Mouse (Mus musculus) midbrain, embryonic 15.5 days (tissue): ENCODE data around the gene Cenpj. TPM values are rescaled to one million over a fixed set of nuclear protein-coding genes. Genes with fewer than 3 reads are reported as not detected.

ENCODE experiments used
- ATAC-seq: fragments of 200-750 bp; cut with Nextera tagmentation; replicated peaks from 2 replicates; pipeline ENCODE4 v1.8.0; 2017; ENCODE audit warnings: moderate TSS enrichment
- H3K27ac ChIP-seq: fragments of 300-500 bp; sonication (generic); 2 replicates; pipeline ENCODE4 v1.5.1; 2015; ENCODE audit warnings: mild to moderate bottlenecking, inconsistent platforms
- H3K27me3 ChIP-seq: fragments of 300-500 bp; sonication (generic); replicated peaks from 2 replicates; pipeline ENCODE4 v1.6.1; 2015; ENCODE audit warnings: inconsistent platforms
- H3K36me3 ChIP-seq: fragments of 300-500 bp; sonication (generic); replicated peaks from 2 replicates; pipeline ENCODE4 v1.6.1; 2015; ENCODE audit warnings: inconsistent platforms
- H3K4me1 ChIP-seq: fragments of 300-500 bp; sonication (generic); 2 replicates; pipeline ENCODE4 v1.6.1; 2015; ENCODE audit warnings: inconsistent platforms
- H3K4me2 ChIP-seq: fragments of 300-500 bp; sonication (generic); 2 replicates; pipeline ENCODE4 v1.6.1; 2015; ENCODE audit warnings: inconsistent platforms, mild to moderate bottlenecking, moderate library complexity
- H3K4me3 ChIP-seq: fragments of 300-500 bp; sonication (generic); 2 replicates; pipeline ENCODE4 v1.5.1; 2015; ENCODE audit warnings: mild to moderate bottlenecking, inconsistent platforms
- H3K9ac ChIP-seq: fragments of 300-500 bp; sonication (generic); 2 replicates; pipeline ENCODE4 v1.6.1; 2015; ENCODE audit warnings: mild to moderate bottlenecking, inconsistent platforms
- H3K9me3 ChIP-seq: fragments of 300-500 bp; sonication (generic); 2 replicates; pipeline ENCODE4 v1.6.1; 2016; ENCODE audit warnings: inconsistent platforms
- WGBS: fragments of 180-500 bp; shearing (Covaris S2); methylation state at CpG from one replicate; pipeline ENCODE4 v1.1.7; 2015; ENCODE audit warnings: mixed read lengths; 5-methylcytosine and 5-hydroxymethylcytosine counted together
- polyA plus RNA-seq: library from polyadenylated mRNA; unstranded; fragments of >200 nt; fragmentation: Nextera tagmentation; extraction: Ambion mirVana; gene quantifications from 2 replicates; pipeline ENCODE4 v1.2.1, GENCODE M21; 2015

Gene Cenpj
- polyA plus RNA-seq, 1 experiment from 2014 or later, result 6.2 TPM

- no peak overlapping the region for H3K9ac ChIP-seq
- no peaks in the 10 kb centered on the region for H3K9me3 ChIP-seq
- ATAC-seq, result no peak
- peak overlapping the region; percentile 61; the same call in 1 of the 2 replicates for H3K4me2 ChIP-seq
- WGBS, result 78% methylated on average over 18 of the region's 18 CpGs
- peak overlapping the region; percentile 40; the same call in 1 of the 2 replicates for H3K4me3 ChIP-seq
- H3K4me1 ChIP-seq, result peaks cover 12% of the 10 kb centered on the region
- no peaks in the 10 kb centered on the region for H3K36me3 ChIP-seq
- no peak overlapping the region for H3K27ac ChIP-seq
- peaks cover 9% of the 10 kb centered on the region; the same call in 1 of the 2 replicates for H3K27me3 ChIP-seq
Measured at GRCm38 (mm10) chr14:56575969-56576901, 1.0 kb upstream of the Cenpj start.

- 72% methylated on average over 2 of the region's 2 CpGs for WGBS
- no peak for ATAC-seq
- Histone ChIP-seq H3K4me3 (peak overlapping the region; percentile 56), H3K27ac (no peak overlapping the region), H3K27me3 (peaks cover 9% of the 10 kb centered on the region; the same call in 1 of the 2 replicates), H3K9ac (no peak overlapping the region), H3K36me3 (no peaks in the 10 kb centered on the region), H3K4me1 (peaks cover 21% of the 10 kb centered on the region), H3K4me2 (peak overlapping the region; percentile 44), H3K9me3 (no peaks in the 10 kb centered on the region)
Measured at GRCm38 (mm10) chr14:56572546-56572945, 2.7 kb downstream of the Cenpj start.

- under 1% methylated on average over 59 of the region's 59 CpGs for WGBS
- H3K4me1 ChIP-seq, result peaks cover 21% of the 10 kb centered on the region
- peaks cover 9% of the 10 kb centered on the region; the same call in 1 of the 2 replicates for H3K27me3 ChIP-seq
- H3K9me3 ChIP-seq, result no peaks in the 10 kb centered on the region
- H3K36me3 ChIP-seq, result no peaks in the 10 kb centered on the region
- H3K9ac ChIP-seq, result peak overlapping the region; percentile 50
- ATAC-seq, result peak; percentile 100
- peak overlapping the region; percentile 79 for H3K4me2 ChIP-seq
- peak overlapping the region; percentile 74 for H3K27ac ChIP-seq
- peak overlapping the region; percentile 56 for H3K4me3 ChIP-seq
Measured at GRCm38 (mm10) chr14:56571310-56572093, 3.7 kb downstream of the Cenpj start.

GRCm38 (mm10) chr14:56569041-56569440 is 6.2 kb downstream of the Cenpj start:
- H3K36me3 ChIP-seq, result no peaks in the 10 kb centered on the region
- no peak for ATAC-seq
- WGBS, result 88% methylated on average over 4 of the region's 4 CpGs
- H3K4me1 ChIP-seq, result peaks cover 12% of the 10 kb centered on the region
- no peaks in the 10 kb centered on the region for H3K9me3 ChIP-seq
- no peak overlapping the region for H3K4me3 ChIP-seq
- no peak overlapping the region for H3K27ac ChIP-seq
- H3K4me2 ChIP-seq, result no peak overlapping the region
- no peaks in the 10 kb centered on the region for H3K27me3 ChIP-seq
- no peak overlapping the region for H3K9ac ChIP-seq

- Histone ChIP-seq H3K9me3 (no peaks in the 10 kb centered on the region), H3K36me3 (peaks cover 7% of the 10 kb centered on the region; the same call in 1 of the 2 replicates), H3K9ac (no peak overlapping the region), H3K4me3 (no peak overlapping the region), H3K4me1 (peaks cover 10% of the 10 kb centered on the region), H3K27me3 (no peaks in the 10 kb centered on the region), H3K4me2 (no peak overlapping the region), H3K27ac (no peak overlapping the region)
- no peak for ATAC-seq
- WGBS, result 85% methylated on average over 7 of the region's 7 CpGs
Measured at GRCm38 (mm10) chr14:56567476-56567875, 7.7 kb downstream of the Cenpj start.

GRCm38 (mm10) chr14:56559134-56559533 is 16.1 kb downstream of the Cenpj start:
- no peak overlapping the region for H3K4me2 ChIP-seq
- 96% methylated on average over 3 of the region's 3 CpGs for WGBS
- ATAC-seq, result no peak
- no peaks in the 10 kb centered on the region for H3K9me3 ChIP-seq
- H3K4me3 ChIP-seq, result no peak overlapping the region
- peaks cover 11% of the 10 kb centered on the region; the same call in 1 of the 2 replicates for H3K36me3 ChIP-seq
- H3K27me3 ChIP-seq, result no peaks in the 10 kb centered on the region
- H3K4me1 ChIP-seq, result no peaks in the 10 kb centered on the region
- no peak overlapping the region for H3K27ac ChIP-seq
- H3K9ac ChIP-seq, result no peak overlapping the region

GRCm38 (mm10) chr14:56554716-56555115 is 20.5 kb downstream of the Cenpj start:
- Histone ChIP-seq H3K4me3 (no peak overlapping the region), H3K27me3 (no peaks in the 10 kb centered on the region), H3K27ac (no peak overlapping the region), H3K4me1 (no peaks in the 10 kb centered on the region), H3K36me3 (peaks cover 14% of the 10 kb centered on the region; the same call in 1 of the 2 replicates), H3K4me2 (no peak overlapping the region), H3K9me3 (no peaks in the 10 kb centered on the region), H3K9ac (no peak overlapping the region)
- ATAC-seq, result no peak
- WGBS, result 100% methylated on average over 2 of the region's 2 CpGs

GRCm38 (mm10) chr14:56553331-56553730 is 21.9 kb downstream of the Cenpj start:
- no peaks in the 10 kb centered on the region for H3K27me3 ChIP-seq
- peaks cover 14% of the 10 kb centered on the region; the same call in 1 of the 2 replicates for H3K36me3 ChIP-seq
- H3K4me1 ChIP-seq, result no peaks in the 10 kb centered on the region
- no peaks in the 10 kb centered on the region for H3K9me3 ChIP-seq
- ATAC-seq, result no peak
- H3K27ac ChIP-seq, result no peak overlapping the region
- 93% methylated on average over 7 of the region's 7 CpGs for WGBS
- no peak overlapping the region for H3K9ac ChIP-seq
- no peak overlapping the region for H3K4me2 ChIP-seq
- no peak overlapping the region for H3K4me3 ChIP-seq

GRCm38 (mm10) chr14:56552924-56553323 is 22.3 kb downstream of the Cenpj start:
- H3K4me1 ChIP-seq, result no peaks in the 10 kb centered on the region
- no peak overlapping the region for H3K27ac ChIP-seq
- H3K27me3 ChIP-seq, result no peaks in the 10 kb centered on the region
- no peak overlapping the region for H3K4me3 ChIP-seq
- H3K9ac ChIP-seq, result no peak overlapping the region
- 95% methylated on average over 6 of the region's 6 CpGs for WGBS
- no peak overlapping the region for H3K4me2 ChIP-seq
- ATAC-seq, result no peak
- H3K9me3 ChIP-seq, result no peaks in the 10 kb centered on the region
- peaks cover 14% of the 10 kb centered on the region; the same call in 1 of the 2 replicates for H3K36me3 ChIP-seq

GRCm38 (mm10) chr14:56550960-56551359 is 24.3 kb downstream of the Cenpj start:
- no peaks in the 10 kb centered on the region for H3K27me3 ChIP-seq
- H3K9ac ChIP-seq, result no peak overlapping the region
- no peak overlapping the region for H3K4me2 ChIP-seq
- H3K9me3 ChIP-seq, result no peaks in the 10 kb centered on the region
- H3K4me3 ChIP-seq, result no peak overlapping the region
- no peaks in the 10 kb centered on the region for H3K4me1 ChIP-seq
- ATAC-seq, result no peak
- peaks cover 11% of the 10 kb centered on the region; the same call in 1 of the 2 replicates for H3K36me3 ChIP-seq
- H3K27ac ChIP-seq, result no peak overlapping the region
- WGBS, result 89% methylated on average over 4 of the region's 4 CpGs

GRCm38 (mm10) chr14:56545491-56545890 is 29.7 kb downstream of the Cenpj start:
- Histone ChIP-seq H3K9me3 (no peaks in the 10 kb centered on the region), H3K27me3 (no peaks in the 10 kb centered on the region), H3K9ac (no peak overlapping the region), H3K4me3 (no peak overlapping the region), H3K4me1 (no peaks in the 10 kb centered on the region), H3K27ac (no peak overlapping the region), H3K4me2 (no peak overlapping the region), H3K36me3 (0 out of 2 replicates have a peak, but pooled peaks cover 4% of the 10 kb centered on the region)
- ATAC-seq, result no peak
- WGBS, result 95% methylated on average over 4 of the region's 4 CpGs

- Histone ChIP-seq H3K9ac (no peak overlapping the region), H3K27ac (no peak overlapping the region), H3K36me3 (0 out of 2 replicates have a peak, but pooled peaks cover 4% of the 10 kb centered on the region), H3K4me1 (no peaks in the 10 kb centered on the region), H3K4me3 (no peak overlapping the region), H3K9me3 (no peaks in the 10 kb centered on the region), H3K27me3 (no peaks in the 10 kb centered on the region), H3K4me2 (no peak overlapping the region)
- no peak for ATAC-seq
- WGBS, result 83% methylated on average over 1 of the region's 1 CpGs
Measured at GRCm38 (mm10) chr14:56544946-56545345, 30.3 kb downstream of the Cenpj start.
